Mouse (Mus musculus): ENCODE data around the gene Rpl22. TPM values are rescaled to one million over a fixed set of nuclear protein-coding genes. Genes with fewer than 3 reads are reported as not detected.

Gene Rpl22
- polyA plus RNA-seq, 1 experiment, result 49.7 TPM

DNA sequence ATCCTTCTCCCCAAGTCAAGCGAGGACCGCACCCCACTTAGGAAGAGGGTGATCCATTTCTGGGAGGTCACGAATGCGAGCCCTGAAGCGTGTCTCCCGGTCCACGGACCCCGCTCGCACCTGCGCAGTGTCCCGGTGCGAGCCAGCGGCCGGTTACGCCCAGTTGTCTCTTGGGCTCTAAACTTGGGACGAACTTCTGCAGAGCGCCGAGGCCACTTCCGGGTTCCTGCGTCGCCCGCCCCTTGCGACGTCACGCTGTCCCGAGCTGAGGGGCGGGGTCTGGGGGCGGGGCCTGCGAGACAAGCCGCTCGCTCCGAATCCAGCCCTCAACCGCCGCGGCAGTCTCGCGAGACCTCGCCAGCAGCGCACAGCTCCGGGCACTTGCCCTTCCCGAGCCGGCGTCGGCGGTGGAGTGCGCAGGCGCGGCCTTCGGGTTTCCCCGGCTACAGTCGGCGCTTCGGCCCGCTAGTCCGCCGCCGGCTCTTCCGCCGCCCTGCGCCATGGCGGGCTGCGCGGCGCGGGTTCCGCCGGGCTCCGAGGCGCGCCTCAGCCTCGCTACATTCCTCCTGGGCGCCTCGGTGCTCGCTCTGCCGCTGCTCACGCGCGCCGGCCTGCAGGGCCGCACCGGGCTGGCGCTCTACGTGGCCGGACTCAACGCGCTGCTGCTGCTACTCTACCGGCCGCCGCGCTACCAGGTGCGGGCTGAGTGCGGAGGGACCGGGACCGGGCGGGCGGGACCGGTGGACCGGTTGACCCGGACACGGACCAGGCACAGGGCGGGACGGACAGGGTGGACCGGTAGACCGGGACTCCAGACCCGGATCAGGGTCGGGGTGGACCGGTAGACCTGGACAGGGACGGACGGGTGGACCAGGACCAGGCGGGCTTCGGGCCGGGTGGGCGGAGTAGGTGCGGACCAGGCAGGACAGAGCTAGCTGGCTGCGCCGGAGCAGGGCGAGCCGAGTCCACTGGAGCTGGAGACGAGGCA, 28.4 kb upstream of the Rpl22 start, which contains the start of gene Icmt:
Icmt (plus strand) TSS at position 354 of the 988 bp plus-strand sequence.
- H3K4me1 ChIP-seq (ENCODE audit: control insufficient read depth, insufficient read depth, low read length), result peaks cover 15% of the 10 kb centered on the region
- H3K4me3 ChIP-seq (ENCODE audit: control insufficient read depth, low read depth, low read length), result peak within 1 kb of the TSS; percentile 95
- TF ChIP-seq POLR2A (IDR thresholded peaks at IDR 0.05; ENCODE audit: control insufficient read depth, low read depth, low read length) (peak; percentile 90), CTCF (IDR thresholded peaks at IDR 0.05; ENCODE audit: control insufficient read depth, insufficient read depth, insufficient replicate concordance, low read depth, low read length) (no peak)
- peaks cover 2% of the 10 kb centered on the region for H3K36me3 ChIP-seq (ENCODE audit: control insufficient read depth, insufficient read depth, low read length)
- peak within 1 kb of the TSS; percentile 86 for H3K27ac ChIP-seq (ENCODE audit: control insufficient read depth, insufficient read depth, low read depth, low read length)
- H3K27me3 ChIP-seq (ENCODE audit: control insufficient read depth, insufficient read depth, low read length), result no peaks in the 10 kb centered on the region

DNA sequence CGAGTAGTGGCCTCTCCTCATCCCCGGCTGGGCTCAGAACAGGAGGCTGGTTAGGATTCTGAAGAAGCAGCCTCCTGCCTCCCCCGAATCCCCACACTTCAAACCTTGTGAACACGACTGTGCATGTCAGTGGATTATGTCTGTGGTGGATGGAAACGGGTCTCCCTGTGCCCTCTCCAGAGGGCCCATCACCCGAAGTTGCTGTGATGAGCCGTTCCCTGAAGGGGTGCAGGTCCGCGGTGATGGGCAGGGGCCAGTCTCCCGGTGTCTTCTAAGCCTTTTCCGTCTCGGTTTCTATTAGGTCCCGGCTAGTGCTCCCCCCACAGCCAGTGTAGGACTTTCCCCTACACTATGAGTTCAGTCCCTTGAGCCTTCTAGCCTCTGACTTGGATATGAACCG, 26.7 kb upstream of the Rpl22 start:
- TF ChIP-seq POLR2A (IDR thresholded peaks at IDR 0.05; ENCODE audit: control insufficient read depth, low read depth, low read length) (no peak), CTCF (IDR thresholded peaks at IDR 0.05; ENCODE audit: control insufficient read depth, insufficient read depth, insufficient replicate concordance, low read depth, low read length) (no peak)
- Histone ChIP-seq H3K36me3 (ENCODE audit: control insufficient read depth, insufficient read depth, low read length) (peaks cover 2% of the 10 kb centered on the region), H3K4me3 (ENCODE audit: control insufficient read depth, low read depth, low read length) (peak overlapping the region; percentile 67), H3K27ac (ENCODE audit: control insufficient read depth, insufficient read depth, low read depth, low read length) (no peak overlapping the region), H3K27me3 (ENCODE audit: control insufficient read depth, insufficient read depth, low read length) (no peaks in the 10 kb centered on the region), H3K4me1 (ENCODE audit: control insufficient read depth, insufficient read depth, low read length) (peaks cover 15% of the 10 kb centered on the region)

- Histone ChIP-seq H3K27me3 (ENCODE audit: control insufficient read depth, insufficient read depth, low read length) (no peaks in the 10 kb centered on the region), H3K4me3 (ENCODE audit: control insufficient read depth, low read depth, low read length) (no peak overlapping the region), H3K4me1 (ENCODE audit: control insufficient read depth, insufficient read depth, low read length) (peaks cover 13% of the 10 kb centered on the region), H3K36me3 (ENCODE audit: control insufficient read depth, insufficient read depth, low read length) (peaks cover 2% of the 10 kb centered on the region), H3K27ac (ENCODE audit: control insufficient read depth, insufficient read depth, low read depth, low read length) (no peak overlapping the region)
- TF ChIP-seq CTCF (IDR thresholded peaks at IDR 0.05; ENCODE audit: control insufficient read depth, insufficient read depth, insufficient replicate concordance, low read depth, low read length) (no peak), POLR2A (IDR thresholded peaks at IDR 0.05; ENCODE audit: control insufficient read depth, low read depth, low read length) (no peak)
Measured at GRCm38 (mm10) chr4:152300375-152300774, 25.2 kb upstream of the Rpl22 start.

GRCm38 (mm10) chr4:152302012-152302411, 23.5 kb upstream of the Rpl22 start:
- peaks cover 6% of the 10 kb centered on the region for H3K4me1 ChIP-seq (ENCODE audit: control insufficient read depth, insufficient read depth, low read length)
- no peak overlapping the region for H3K27ac ChIP-seq (ENCODE audit: control insufficient read depth, insufficient read depth, low read depth, low read length)
- no peaks in the 10 kb centered on the region for H3K27me3 ChIP-seq (ENCODE audit: control insufficient read depth, insufficient read depth, low read length)
- H3K4me3 ChIP-seq (ENCODE audit: control insufficient read depth, low read depth, low read length), result no peak overlapping the region
- TF ChIP-seq CTCF (IDR thresholded peaks at IDR 0.05; ENCODE audit: control insufficient read depth, insufficient read depth, insufficient replicate concordance, low read depth, low read length), result no peak
- TF ChIP-seq POLR2A (IDR thresholded peaks at IDR 0.05; ENCODE audit: control insufficient read depth, low read depth, low read length), result no peak
- H3K36me3 ChIP-seq (ENCODE audit: control insufficient read depth, insufficient read depth, low read length), result peaks cover 2% of the 10 kb centered on the region

GRCm38 (mm10) chr4:152303172-152303571, 22.4 kb upstream of the Rpl22 start:
- Histone ChIP-seq H3K4me3 (ENCODE audit: control insufficient read depth, low read depth, low read length) (no peak overlapping the region), H3K36me3 (ENCODE audit: control insufficient read depth, insufficient read depth, low read length) (peaks cover 2% of the 10 kb centered on the region), H3K27me3 (ENCODE audit: control insufficient read depth, insufficient read depth, low read length) (no peaks in the 10 kb centered on the region), H3K27ac (ENCODE audit: control insufficient read depth, insufficient read depth, low read depth, low read length) (no peak overlapping the region), H3K4me1 (ENCODE audit: control insufficient read depth, insufficient read depth, low read length) (peaks cover 4% of the 10 kb centered on the region; the same call in 1 of the 2 replicates)
- TF ChIP-seq CTCF (IDR thresholded peaks at IDR 0.05; ENCODE audit: control insufficient read depth, insufficient read depth, insufficient replicate concordance, low read depth, low read length), result no peak
- no peak for TF ChIP-seq POLR2A (IDR thresholded peaks at IDR 0.05; ENCODE audit: control insufficient read depth, low read depth, low read length)

- Histone ChIP-seq H3K27me3 (ENCODE audit: control insufficient read depth, insufficient read depth, low read length) (no peaks in the 10 kb centered on the region), H3K36me3 (ENCODE audit: control insufficient read depth, insufficient read depth, low read length) (peaks cover 2% of the 10 kb centered on the region), H3K4me3 (ENCODE audit: control insufficient read depth, low read depth, low read length) (peak overlapping the region; percentile 72), H3K4me1 (ENCODE audit: control insufficient read depth, insufficient read depth, low read length) (no peaks in the 10 kb centered on the region), H3K27ac (ENCODE audit: control insufficient read depth, insufficient read depth, low read depth, low read length) (no peak overlapping the region)
- TF ChIP-seq POLR2A (IDR thresholded peaks at IDR 0.05; ENCODE audit: control insufficient read depth, low read depth, low read length) (no peak), CTCF (IDR thresholded peaks at IDR 0.05; ENCODE audit: control insufficient read depth, insufficient read depth, insufficient replicate concordance, low read depth, low read length) (no peak)
Measured at GRCm38 (mm10) chr4:152304685-152305084, 20.9 kb upstream of the Rpl22 start.

GRCm38 (mm10) chr4:152305991-152306390, 19.6 kb upstream of the Rpl22 start:
- Histone ChIP-seq H3K27me3 (ENCODE audit: control insufficient read depth, insufficient read depth, low read length) (no peaks in the 10 kb centered on the region), H3K27ac (ENCODE audit: control insufficient read depth, insufficient read depth, low read depth, low read length) (no peak overlapping the region)

More at GRCm38 (mm10) chr4:152305991-152306390, 19.6 kb upstream of the Rpl22 start:
- peak overlapping the region; percentile 71 for H3K4me3 ChIP-seq (ENCODE audit: control insufficient read depth, low read depth, low read length)
- no peaks in the 10 kb centered on the region; the same call in 1 of the 2 replicates for H3K36me3 ChIP-seq (ENCODE audit: control insufficient read depth, insufficient read depth, low read length)
- TF ChIP-seq POLR2A (IDR thresholded peaks at IDR 0.05; ENCODE audit: control insufficient read depth, low read depth, low read length) (no peak), CTCF (IDR thresholded peaks at IDR 0.05; ENCODE audit: control insufficient read depth, insufficient read depth, insufficient replicate concordance, low read depth, low read length) (no peak)
- H3K4me1 ChIP-seq (ENCODE audit: control insufficient read depth, insufficient read depth, low read length), result no peaks in the 10 kb centered on the region

All from testis, adult 2 months (tissue).